Mouse (Mus musculus) ES-Bruce4 (cell line): Measurements from ENCODE around the gene Sertad1. TPM values are rescaled to one million over a fixed set of nuclear protein-coding genes. Genes with fewer than 3 reads are reported as not detected.
A peak's percentile ranks its signal among the peaks of the same experiment; 100 is the strongest.

Source experiments
- H3K27ac ChIP-seq: 2 replicates; pipeline ENCODE4 v1.5.1; 2012; ENCODE audit warnings: low read length, inconsistent platforms; ENCODE audit not compliant: insufficient read depth
- H3K27me3 ChIP-seq: 2 replicates; pipeline ENCODE4 v1.6.1; 2012; ENCODE audit warnings: mild to moderate bottlenecking, low read length, inconsistent platforms; ENCODE audit not compliant: control insufficient read depth, poor library complexity, insufficient read depth, severe bottlenecking
- H3K36me3 ChIP-seq: 2 replicates; pipeline ENCODE4 v1.6.1; 2012; ENCODE audit warnings: inconsistent platforms, mild to moderate bottlenecking, low read length, moderate library complexity; ENCODE audit not compliant: control insufficient read depth, poor library complexity, insufficient read depth, severe bottlenecking
- H3K4me1 ChIP-seq: one replicate; pipeline ENCODE4 v1.8.1; 2011; ENCODE audit warnings: low read length; ENCODE audit not compliant: control insufficient read depth, insufficient read depth
- H3K4me3 ChIP-seq: 2 replicates; pipeline ENCODE4 v1.5.1; 2011; ENCODE audit warnings: low read depth, mild to moderate bottlenecking, low read length
- H3K9ac ChIP-seq: 2 replicates; pipeline ENCODE4 v1.6.1; 2012; ENCODE audit warnings: low read depth, mild to moderate bottlenecking, inconsistent platforms; ENCODE audit not compliant: poor library complexity, severe bottlenecking
- H3K9me3 ChIP-seq: replicated peaks from 2 replicates; pipeline ENCODE4 v1.6.1; 2012; ENCODE audit warnings: mild to moderate bottlenecking, low read length, inconsistent platforms; ENCODE audit not compliant: control insufficient read depth, poor library complexity, insufficient read depth, severe bottlenecking
- CTCF ChIP-seq: IDR thresholded peaks from one replicate; pipeline ENCODE4 v1.8.1; 2011; ENCODE audit warnings: low read depth, low read length
- EP300 ChIP-seq: IDR thresholded peaks from 2 replicates; pipeline ENCODE4 v1.6.1; 2011; ENCODE audit warnings: low read depth, low read length; ENCODE audit not compliant: insufficient read depth
- POLR2A ChIP-seq: IDR thresholded peaks from one replicate; pipeline ENCODE4 v1.8.1; 2011; ENCODE audit warnings: low read length; ENCODE audit not compliant: insufficient read depth
- polyA plus RNA-seq: library from polyadenylated mRNA; stranded (reverse); fragments of >200 nt; gene quantifications from 2 replicates; pipeline ENCODE4 v1.2.4, GENCODE M21; 2011; ENCODE audit warnings: low read depth; ENCODE audit not compliant: missing spikeins, insufficient read depth, insufficient read length

Gene Sertad1
- polyA plus RNA-seq, 1 experiment, result 8.0 TPM

GRCm38 (mm10) chr7:27501620-27502019, 14.9 kb downstream of the Sertad1 start:
- Histone ChIP-seq H3K27ac (no peak overlapping the region), H3K9ac (no peak overlapping the region), H3K9me3 (no peaks in the 10 kb centered on the region), H3K4me3 (no peak overlapping the region), H3K4me1 (peaks cover 10% of the 10 kb centered on the region), H3K36me3 (no peaks in the 10 kb centered on the region), H3K27me3 (no peaks in the 10 kb centered on the region)
- TF ChIP-seq CTCF, result no peak

GRCm38 (mm10) chr7:27506765-27507370, 20.2 kb downstream of the Sertad1 start:
- H3K27ac ChIP-seq, result peak overlapping the region; percentile 58; the same call in 1 of the 2 replicates
- no peaks in the 10 kb centered on the region for H3K9me3 ChIP-seq
- no peaks in the 10 kb centered on the region for H3K36me3 ChIP-seq
- peak overlapping the region; percentile 62; the same call in 1 of the 2 replicates for H3K9ac ChIP-seq
- no peaks in the 10 kb centered on the region for H3K27me3 ChIP-seq
- no peak overlapping the region for H3K4me3 ChIP-seq
- TF ChIP-seq POLR2A (no peak), EP300 (no peak), CTCF (no peak)
- H3K4me1 ChIP-seq, result peaks cover 9% of the 10 kb centered on the region

GRCm38 (mm10) chr7:27507711-27508647, 21.3 kb downstream of the Sertad1 start:
- TF ChIP-seq POLR2A (peak; percentile 96), CTCF (no peak)
- peak overlapping the region; percentile 77 for H3K4me3 ChIP-seq
- H3K4me1 ChIP-seq, result peaks cover 9% of the 10 kb centered on the region
- H3K9me3 ChIP-seq, result no peaks in the 10 kb centered on the region
- H3K27ac ChIP-seq, result peak overlapping the region; percentile 90
- H3K36me3 ChIP-seq, result no peaks in the 10 kb centered on the region
- H3K9ac ChIP-seq, result peak overlapping the region; percentile 62
- H3K27me3 ChIP-seq, result no peaks in the 10 kb centered on the region

GRCm38 (mm10) chr7:27508648-27509005, 21.9 kb downstream of the Sertad1 start:
- Histone ChIP-seq H3K9me3 (no peaks in the 10 kb centered on the region), H3K36me3 (no peaks in the 10 kb centered on the region), H3K27me3 (no peaks in the 10 kb centered on the region), H3K9ac (peak overlapping the region; percentile 45), H3K4me3 (0 out of 2 replicates have a peak overlapping the region, but pooled peaks have one; percentile 31), H3K4me1 (peaks cover 9% of the 10 kb centered on the region), H3K27ac (no peak overlapping the region)
- TF ChIP-seq EP300 (no peak), POLR2A (no peak), CTCF (peak; percentile 75)

GRCm38 (mm10) chr7:27510809-27511208, 24.1 kb downstream of the Sertad1 start:
- peaks cover 6% of the 10 kb centered on the region for H3K4me1 ChIP-seq
- no peaks in the 10 kb centered on the region for H3K36me3 ChIP-seq
- H3K27me3 ChIP-seq, result no peaks in the 10 kb centered on the region
- no peak for TF ChIP-seq EP300
- no peak for TF ChIP-seq POLR2A
- no peak for TF ChIP-seq CTCF
- no peaks in the 10 kb centered on the region for H3K9me3 ChIP-seq
- H3K9ac ChIP-seq, result no peak overlapping the region
- H3K27ac ChIP-seq, result no peak overlapping the region
- H3K4me3 ChIP-seq, result no peak overlapping the region

- Histone ChIP-seq H3K9me3 (no peaks in the 10 kb centered on the region), H3K27me3 (no peaks in the 10 kb centered on the region), H3K9ac (no peak overlapping the region), H3K27ac (no peak overlapping the region), H3K36me3 (no peaks in the 10 kb centered on the region), H3K4me1 (peaks cover 3% of the 10 kb centered on the region), H3K4me3 (peak overlapping the region; percentile 11; the same call in 1 of the 2 replicates)
- no peak for TF ChIP-seq EP300
Observed at GRCm38 (mm10) chr7:27514961-27515360, 28.3 kb downstream of the Sertad1 start.
